Mouse (Mus musculus) liver, embryonic 16.5 days (tissue): ENCODE measurements around the gene Gsg1l. TPM values are rescaled to one million over a fixed set of nuclear protein-coding genes. Genes with fewer than 3 reads are reported as not detected.

Source experiments
- ATAC-seq: fragments of 200-750 bp; cut with Nextera tagmentation; 2 replicates; pipeline ENCODE4 v1.8.0; 2017; ENCODE audit warnings: low read depth, mild to moderate bottlenecking, moderate number of reproducible peaks, moderate library complexity
- H3K27ac ChIP-seq: fragments of 300-500 bp; sonication (generic); 2 replicates; pipeline ENCODE4 v1.5.1; 2014; ENCODE audit warnings: mild to moderate bottlenecking, low read length
- H3K27me3 ChIP-seq: fragments of 300-500 bp; sonication (generic); 2 replicates; pipeline ENCODE4 v1.6.1; 2014; ENCODE audit warnings: low read depth, low read length, mixed read lengths; ENCODE audit not compliant: control insufficient read depth, insufficient read depth
- H3K36me3 ChIP-seq: fragments of 300-500 bp; sonication (generic); 2 replicates; pipeline ENCODE4 v1.6.1; 2014; ENCODE audit warnings: mild to moderate bottlenecking; ENCODE audit not compliant: control insufficient read depth, insufficient read depth
- H3K4me1 ChIP-seq: fragments of 300-500 bp; sonication (generic); 2 replicates; pipeline ENCODE4 v1.6.1; 2014; ENCODE audit warnings: low read depth, low read length, mixed read lengths; ENCODE audit not compliant: control insufficient read depth
- H3K4me2 ChIP-seq: fragments of 300-500 bp; sonication (generic); 2 replicates; pipeline ENCODE4 v1.6.1; 2014; ENCODE audit warnings: low read depth, low read length, mixed read lengths
- H3K4me3 ChIP-seq: fragments of 300-500 bp; sonication (generic); 2 replicates; pipeline ENCODE4 v1.5.1; 2014; ENCODE audit warnings: low read depth, mild to moderate bottlenecking, low read length
- H3K9ac ChIP-seq: fragments of 300-500 bp; sonication (generic); 2 replicates; pipeline ENCODE4 v1.6.1; 2014; ENCODE audit warnings: low read depth, low read length
- H3K9me3 ChIP-seq: fragments of 300-500 bp; sonication (generic); replicated peaks from 2 replicates; pipeline ENCODE4 v1.6.1; 2016; ENCODE audit warnings: low read length; ENCODE audit not compliant: control insufficient read depth
- WGBS: fragments of 180-500 bp; shearing (Covaris S2); extraction: QIAGEN DNeasy Blood & Tissue Kit; methylation state at CpG from one replicate; pipeline ENCODE4 v1.1.7; 2014; ENCODE audit not compliant: insufficient replicate concordance; 5-methylcytosine and 5-hydroxymethylcytosine counted together
- polyA plus RNA-seq: library from polyadenylated mRNA; unstranded; fragments of >200 nt; fragmentation: Nextera tagmentation; extraction: Ambion mirVana; gene quantifications from 2 replicates; pipeline ENCODE4 v1.2.1, GENCODE M21; 2015

Gene Gsg1l
- polyA plus RNA-seq, 1 experiment from 2014 or later, result 0.02 TPM

- Histone ChIP-seq H3K4me2 (no peak overlapping the region), H3K4me3 (no peak overlapping the region), H3K4me1 (no peaks in the 10 kb centered on the region), H3K27me3 (no peaks in the 10 kb centered on the region), H3K27ac (no peak overlapping the region), H3K9ac (no peak overlapping the region), H3K9me3 (no peaks in the 10 kb centered on the region), H3K36me3 (no peaks in the 10 kb centered on the region)
- WGBS, result 68% methylated on average over 3 of the region's 3 CpGs
- no peak for ATAC-seq
Observed at GRCm38 (mm10) chr7:125868570-125868969, 213.6 kb downstream of the Gsg1l start.

- H3K9me3 ChIP-seq, result no peaks in the 10 kb centered on the region
- WGBS, result 61% methylated on average over 11 of the region's 11 CpGs
- no peak overlapping the region for H3K4me3 ChIP-seq
- no peaks in the 10 kb centered on the region for H3K27me3 ChIP-seq
- H3K9ac ChIP-seq, result no peak overlapping the region
- H3K4me2 ChIP-seq, result no peak overlapping the region
- no peaks in the 10 kb centered on the region for H3K36me3 ChIP-seq
- no peak for ATAC-seq
- no peak overlapping the region for H3K27ac ChIP-seq
- no peaks in the 10 kb centered on the region for H3K4me1 ChIP-seq
Observed at GRCm38 (mm10) chr7:125865234-125865633, 217.0 kb downstream of the Gsg1l start.

GRCm38 (mm10) chr7:125864026-125864425 lies 218.2 kb downstream of the Gsg1l start:
- H3K4me3 ChIP-seq, result no peak overlapping the region
- no peak overlapping the region for H3K4me2 ChIP-seq
- no peaks in the 10 kb centered on the region for H3K9me3 ChIP-seq
- H3K27ac ChIP-seq, result no peak overlapping the region
- H3K4me1 ChIP-seq, result no peaks in the 10 kb centered on the region
- ATAC-seq, result no peak
- H3K36me3 ChIP-seq, result no peaks in the 10 kb centered on the region
- no peak overlapping the region for H3K9ac ChIP-seq
- WGBS, result 76% methylated on average over 1 of the region's 1 CpGs
- no peaks in the 10 kb centered on the region for H3K27me3 ChIP-seq

GRCm38 (mm10) chr7:125860421-125860820 lies 221.8 kb downstream of the Gsg1l start:
- Histone ChIP-seq H3K27me3 (no peaks in the 10 kb centered on the region), H3K4me3 (no peak overlapping the region)
- no peak for ATAC-seq

GRCm38 (mm10) chr7:125859564-125859963 lies 222.6 kb downstream of the Gsg1l start:
- WGBS, result 59% methylated on average over 3 of the region's 3 CpGs
- Histone ChIP-seq H3K27me3 (no peaks in the 10 kb centered on the region), H3K4me1 (no peaks in the 10 kb centered on the region), H3K4me3 (no peak overlapping the region), H3K9ac (no peak overlapping the region), H3K27ac (no peak overlapping the region), H3K36me3 (no peaks in the 10 kb centered on the region), H3K9me3 (no peaks in the 10 kb centered on the region), H3K4me2 (no peak overlapping the region)
- ATAC-seq, result no peak

More at GRCm38 (mm10) chr7:125860421-125860820, 221.8 kb downstream of the Gsg1l start:
- 71% methylated on average over 9 of the region's 9 CpGs for WGBS
- H3K4me2 ChIP-seq, result no peak overlapping the region
- no peaks in the 10 kb centered on the region for H3K4me1 ChIP-seq
- H3K9me3 ChIP-seq, result no peaks in the 10 kb centered on the region
- no peaks in the 10 kb centered on the region for H3K36me3 ChIP-seq
- H3K27ac ChIP-seq, result no peak overlapping the region
- H3K9ac ChIP-seq, result no peak overlapping the region

GRCm38 (mm10) chr7:125847528-125847866 lies 234.7 kb downstream of the Gsg1l start:
- H3K9ac ChIP-seq, result no peak overlapping the region
- H3K4me1 ChIP-seq, result no peaks in the 10 kb centered on the region
- WGBS, result 74% methylated on average over 2 of the region's 2 CpGs
- H3K36me3 ChIP-seq, result no peaks in the 10 kb centered on the region
- H3K27me3 ChIP-seq, result no peaks in the 10 kb centered on the region
- H3K9me3 ChIP-seq, result no peaks in the 10 kb centered on the region
- no peak overlapping the region for H3K4me3 ChIP-seq
- H3K27ac ChIP-seq, result no peak overlapping the region
- ATAC-seq, result no peak
- no peak overlapping the region for H3K4me2 ChIP-seq

- no peak overlapping the region for H3K4me3 ChIP-seq
- no peak overlapping the region for H3K4me2 ChIP-seq
- H3K9ac ChIP-seq, result no peak overlapping the region
- H3K36me3 ChIP-seq, result no peaks in the 10 kb centered on the region
- H3K4me1 ChIP-seq, result no peaks in the 10 kb centered on the region
- ATAC-seq, result no peak
- no peak overlapping the region for H3K27ac ChIP-seq
- no peaks in the 10 kb centered on the region for H3K9me3 ChIP-seq
- no peaks in the 10 kb centered on the region for H3K27me3 ChIP-seq
- WGBS, result 49% methylated on average over 8 of the region's 8 CpGs
Observed at GRCm38 (mm10) chr7:125846866-125847527, 235.2 kb downstream of the Gsg1l start.

GRCm38 (mm10) chr7:125845611-125846010 lies 236.6 kb downstream of the Gsg1l start:
- Histone ChIP-seq H3K4me2 (no peak overlapping the region), H3K27ac (no peak overlapping the region), H3K9ac (no peak overlapping the region), H3K36me3 (no peaks in the 10 kb centered on the region), H3K4me1 (no peaks in the 10 kb centered on the region), H3K9me3 (no peaks in the 10 kb centered on the region), H3K4me3 (no peak overlapping the region), H3K27me3 (no peaks in the 10 kb centered on the region)
- 42% methylated on average over 1 of the region's 1 CpGs for WGBS
- ATAC-seq, result no peak

GRCm38 (mm10) chr7:125838078-125838742 lies 244.0 kb downstream of the Gsg1l start:
- Histone ChIP-seq H3K4me2 (no peak overlapping the region), H3K27ac (no peak overlapping the region), H3K27me3 (no peaks in the 10 kb centered on the region), H3K4me3 (no peak overlapping the region), H3K9ac (no peak overlapping the region), H3K9me3 (no peaks in the 10 kb centered on the region), H3K36me3 (no peaks in the 10 kb centered on the region), H3K4me1 (no peaks in the 10 kb centered on the region)
- no peak for ATAC-seq
- WGBS, result 63% methylated on average over 5 of the region's 5 CpGs
